In genomic region chr16:36934841-36935620, GRCm38 (mm10) we compare ENCODE assay signal across 8 mouse cellular contexts. TPM values are rescaled to one million over a fixed set of nuclear protein-coding genes. Genes with fewer than 3 reads are reported as not detected.
DNase-seq lines count a peak whose midpoint lies in the region; ATAC-seq and TF ChIP-seq lines count a peak whose summit lies in the region.

Gene Hcls1 (plus strand): TSS chr16:36934983.

- TF ChIP-seq POLR2A in thymus, adult 2 months (IDR thresholded peaks at IDR 0.05; ENCODE audit: control insufficient read depth, extremely low read depth, insufficient read depth, low read length, poor library complexity): peak; percentile 68

- no peak within 1 kb of the TSS for H3K4me2 ChIP-seq in forebrain, embryonic 12.5 days

- peaks cover 28% of the 10 kb centered on the region for H3K36me3 ChIP-seq in thymus, adult 2 months (ENCODE audit: control insufficient read depth, insufficient read depth, low read length)
- peaks cover 34% of the 10 kb centered on the region for H3K36me3 ChIP-seq in forebrain, embryonic 12.5 days (replicated peaks)

- DNase-seq in gastrocnemius, postnatal 25 days: peak; percentile 41
- DNase-seq in gastrocnemius, adult 18-20 months (ENCODE audit: low spot score): no peak
- DNase-seq in adrenal gland, postnatal 4 days (ENCODE audit: low spot score in 2 of 2): no peak
- DNase-seq in heart, postnatal 36 days: peak; percentile 40 to 43
- peak; percentile 31 for DNase-seq in lung, postnatal 10 days
- DNase-seq in thymus, adult 2 months: peak; percentile 82
- no peak for DNase-seq in right cerebral cortex, adult 18-20 months

- no peak within 1 kb of the TSS for H3K9ac ChIP-seq in forebrain, embryonic 12.5 days

- TF ChIP-seq CTCF in thymus, adult 2 months (IDR thresholded peaks at IDR 0.05; ENCODE audit: borderline replicate concordance, control insufficient read depth, extremely low read depth, insufficient read depth, low read length, poor library complexity): no peak

- intact Hi-C loops in heart, postnatal 36 days (cut with DNase I): no loop called here

- H3K9me3 ChIP-seq in forebrain, embryonic 12.5 days: no peaks in the 10 kb centered on the region

- WGBS in thymus, adult 2 months: 6% methylated on average over 7 of the region's 7 CpGs
- 83% methylated on average over 7 of the region's 7 CpGs for WGBS in forebrain, embryonic 12.5 days

- peaks cover 38% of the 10 kb centered on the region for H3K4me1 ChIP-seq in thymus, adult 2 months (replicated peaks; ENCODE audit: control insufficient read depth, insufficient read depth, low read length)
- H3K4me1 ChIP-seq in forebrain, embryonic 12.5 days: no peaks in the 10 kb centered on the region

- ATAC-seq in forebrain, embryonic 12.5 days (ENCODE audit: low FRiP score): no peak

- H3K27me3 ChIP-seq in thymus, adult 2 months (ENCODE audit: control insufficient read depth, insufficient read depth, low read length): no peaks in the 10 kb centered on the region
- no peaks in the 10 kb centered on the region for H3K27me3 ChIP-seq in forebrain, embryonic 12.5 days

- peak within 1 kb of the TSS; percentile 92 for H3K4me3 ChIP-seq in thymus, adult 2 months (ENCODE audit: control insufficient read depth, insufficient read depth, low read length)
- H3K4me3 ChIP-seq in forebrain, embryonic 12.5 days (replicated peaks): no peak within 1 kb of the TSS

- H3K27ac ChIP-seq in thymus, adult 2 months (ENCODE audit: control insufficient read depth, insufficient read depth, low read length): peak within 1 kb of the TSS; percentile 98
- no peak within 1 kb of the TSS for H3K27ac ChIP-seq in forebrain, embryonic 12.5 days

RNA-seq across cellular contexts. Expression of gene Hcls1, which starts in this region (rescaled TPM):
- 1 to 10 TPM; 2.8 to 3.7 TPM for total RNA-seq in gastrocnemius, postnatal 25 days (2021)
- total RNA-seq in gastrocnemius, adult 18-20 months (2021): 1 to 10 TPM; 2.0 to 2.1 TPM
- total RNA-seq in adrenal gland, postnatal 4 days (2021): 10 to 100 TPM; 13.6 to 15.3 TPM
- 10 to 100 TPM in 1 of 2 experiments, 1 to 10 TPM in 1; 8.2 to 10.8 TPM for total RNA-seq in heart, postnatal 36 days (2021)
- polyA plus RNA-seq in thymus, adult 2 months (2012; rRNA removed): 118 and 132 TPM in 2 replicates
- polyA plus RNA-seq in forebrain, embryonic 12.5 days (2016; fragmentation: Nextera tagmentation; extraction: Ambion mirVana): 1.0 and 1.7 TPM in 2 replicates

Comparison
In these comparisons a context has a peak if more than half of its experiments do, and no peak if none do; other contexts are left out.
1. RNA of gene Hcls1 (polyA plus RNA-seq): 118 to 132 TPM in thymus, adult 2 months; 1.0 to 1.7 TPM in forebrain, embryonic 12.5 days; every median in the first group is over 10 times any median in the second.
2. DNase-seq: peak in gastrocnemius, postnatal 25 days (single experiment), heart, postnatal 36 days (2 of 2), lung, postnatal 10 days (single experiment) and thymus, adult 2 months (single experiment); none in gastrocnemius, adult 18-20 months (single experiment), adrenal gland, postnatal 4 days (0 of 2) and right cerebral cortex, adult 18-20 months (single experiment).